Mouse (Mus musculus) lung, postnatal 4 days (tissue): ENCODE measurements around the gene Srr.

Experiments used
- DNase-seq, 2 experiments: peaks; one replicate each; pipeline ENCODE4 v3.0.0; 2021

Gene Srr

GRCm38 (mm10) chr11:74902416-74902815, 23.3 kb downstream of the Srr start:
- no peak for DNase-seq

- DNase-seq: no peak
These were observed 24.2 kb downstream of the Srr start for GRCm38 (mm10) chr11:74901555-74901954.

- no peak for DNase-seq
These were observed 27.3 kb downstream of the Srr start for GRCm38 (mm10) chr11:74898517-74898827.

- DNase-seq: peak; percentile 94 to 96
These were observed 27.9 kb downstream of the Srr start, which contains the start of gene Tsr1 for GRCm38 (mm10) chr11:74897678-74898516. Gene Tsr1, plus strand, starts transcription at chr11:74898071.

GRCm38 (mm10) chr11:74896901-74897677, 28.7 kb downstream of the Srr start, which contains the start of gene Sgsm2:
Gene Sgsm2, minus strand, starts transcription at chr11:74897060.
- peak; percentile 69 to 81 for DNase-seq

GRCm38 (mm10) chr11:74895980-74896900, 29.5 kb downstream of the Srr start:
- peak; percentile 72 to 79 for DNase-seq

- DNase-seq: no peak
These were observed 31.1 kb downstream of the Srr start for GRCm38 (mm10) chr11:74894619-74895018.

- DNase-seq: no peak
These were observed 42.6 kb downstream of the Srr start for GRCm38 (mm10) chr11:74883098-74883497.

- no peak for DNase-seq
These were observed 43.8 kb downstream of the Srr start for GRCm38 (mm10) chr11:74881979-74882378.

GRCm38 (mm10) chr11:74880999-74881398, 44.7 kb downstream of the Srr start:
- DNase-seq: no peak

- DNase-seq: peak; percentile 44 to 50
These were observed 48.9 kb downstream of the Srr start for GRCm38 (mm10) chr11:74876801-74877200.

- peak in 1 of 2 experiments; percentile 13 for DNase-seq
These were observed 51.1 kb downstream of the Srr start for GRCm38 (mm10) chr11:74874630-74875029.

- peak in 1 of 2 experiments; percentile 44 for DNase-seq
These were observed 54.6 kb downstream of the Srr start for GRCm38 (mm10) chr11:74870991-74871622.

GRCm38 (mm10) chr11:74870544-74870943, 55.2 kb downstream of the Srr start:
- peak; percentile 27 to 39 for DNase-seq

GRCm38 (mm10) chr11:74869603-74870002, 56.1 kb downstream of the Srr start:
- DNase-seq: peak in 1 of 2 experiments; percentile 10

GRCm38 (mm10) chr11:74868046-74868760, 57.5 kb downstream of the Srr start:
- DNase-seq: peak in 1 of 2 experiments; percentile 22

- DNase-seq: peak in 1 of 2 experiments; percentile 25
These were observed 58.6 kb downstream of the Srr start for GRCm38 (mm10) chr11:74867181-74867580.

- peak; percentile 61 to 84 for DNase-seq
These were observed 59.1 kb downstream of the Srr start for GRCm38 (mm10) chr11:74866640-74867039.

- DNase-seq: no peak
These were observed 60.5 kb downstream of the Srr start for GRCm38 (mm10) chr11:74865252-74865651.

- DNase-seq: no peak
These were observed 61.3 kb downstream of the Srr start for GRCm38 (mm10) chr11:74864421-74864820.

- DNase-seq: peak; percentile 43 to 45
These were observed 62.3 kb downstream of the Srr start for GRCm38 (mm10) chr11:74863471-74863870.
